Mouse (Mus musculus): ENCODE data around the gene Alkal2. TPM values are rescaled to one million over a fixed set of nuclear protein-coding genes. Genes with fewer than 3 reads are reported as not detected.

The Alkal2 gene
- total RNA-seq, 2 experiments from 2014 or later: 0.54 to 0.93 TPM

- no peak for DNase-seq (ENCODE audit: low spot score in 2 of 2)
Observed at GRCm38 (mm10) chr12:30912840-30913239, 28.7 kb downstream of the Alkal2 start.

DNA sequence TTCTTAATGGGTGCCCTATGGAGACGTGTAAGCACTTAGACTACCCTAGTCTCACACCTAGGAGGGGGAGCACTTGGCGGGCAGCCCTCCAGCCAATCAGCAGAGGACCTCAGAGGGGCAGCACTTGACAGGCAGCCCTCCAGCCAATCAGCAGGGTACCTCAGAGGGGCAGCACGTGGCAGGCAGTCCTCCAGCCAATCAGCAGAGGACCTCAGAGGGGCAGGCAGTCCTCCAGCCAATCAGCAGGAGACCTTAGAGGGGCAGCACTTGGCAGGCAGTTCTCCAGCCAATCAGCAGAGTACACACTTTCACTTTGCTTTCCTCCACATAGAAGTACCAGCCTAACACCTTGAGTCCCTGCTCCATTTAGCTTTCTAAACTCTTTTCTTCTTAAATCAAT lies 38.3 kb downstream of the Alkal2 start:
- DNase-seq (ENCODE audit: low spot score in 2 of 2): no peak

- no peak for DNase-seq (ENCODE audit: low spot score in 2 of 2)
Observed at GRCm38 (mm10) chr12:30928182-30928581, 44.1 kb downstream of the Alkal2 start.

DNA sequence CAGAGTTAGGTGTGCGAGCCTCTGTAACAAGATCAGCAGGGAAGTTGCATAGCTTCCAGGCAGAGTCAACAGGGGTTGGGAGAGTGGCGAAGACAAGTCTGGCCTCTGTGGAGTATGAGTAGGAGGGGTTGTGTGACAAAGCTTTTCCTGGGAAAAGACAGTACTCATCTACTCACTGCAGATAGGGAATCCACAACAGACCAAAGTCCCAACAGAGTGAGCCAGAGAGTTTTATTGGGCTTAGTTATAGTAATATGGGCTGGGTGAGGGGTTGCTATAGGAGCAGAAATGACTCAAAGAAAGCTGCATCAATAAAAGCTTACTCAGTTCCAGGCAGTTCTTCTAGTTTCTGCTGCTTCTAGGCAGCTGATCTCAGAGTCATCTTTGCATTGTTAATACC lies 49.2 kb downstream of the Alkal2 start:
- no peak for DNase-seq (ENCODE audit: low spot score in 2 of 2)

- no peak for DNase-seq (ENCODE audit: low spot score in 2 of 2)
Observed at GRCm38 (mm10) chr12:30936899-30937298, 52.8 kb downstream of the Alkal2 start.

Other genes starting within 250 kb of the Alkal2 start
- gene Acp1, start 27.3 kb downstream of the Alkal2 start, total RNA-seq (2021): 10 to 100 TPM; 48.2 to 51.2 TPM
- gene Sh3yl1, start 27.3 kb downstream of the Alkal2 start, total RNA-seq (2021): 1 to 10 TPM; 2.7 TPM
- gene Fam110c, start 189.5 kb downstream of the Alkal2 start, total RNA-seq (2021): under 1 TPM; 0.22 to 0.23 TPM

All from gastrocnemius, postnatal 4 days (tissue).